Mouse (Mus musculus) NIH3T3 (cell line): ENCODE results near the gene Hmcn1.

ENCODE experiments used
- DNase-seq: peaks from one replicate; pipeline ENCODE4 v3.0.0-alpha.2; 2012; ENCODE audit warnings: low read depth

The Hmcn1 gene

GRCm38 (mm10) chr1:150993162-150994064, at the start of gene Hmcn1:
Gene Hmcn1 (minus strand): TSS chr1:150993435.
- DNase-seq = peak; percentile 20

- no peak for DNase-seq
Observed at GRCm38 (mm10) chr1:151040945-151041649, 47.9 kb upstream of the Hmcn1 start.

- no peak for DNase-seq
Observed at GRCm38 (mm10) chr1:151040290-151040689, 47.1 kb upstream of the Hmcn1 start.

- DNase-seq = no peak
Observed at GRCm38 (mm10) chr1:151039189-151039588, 46.0 kb upstream of the Hmcn1 start.

DNA sequence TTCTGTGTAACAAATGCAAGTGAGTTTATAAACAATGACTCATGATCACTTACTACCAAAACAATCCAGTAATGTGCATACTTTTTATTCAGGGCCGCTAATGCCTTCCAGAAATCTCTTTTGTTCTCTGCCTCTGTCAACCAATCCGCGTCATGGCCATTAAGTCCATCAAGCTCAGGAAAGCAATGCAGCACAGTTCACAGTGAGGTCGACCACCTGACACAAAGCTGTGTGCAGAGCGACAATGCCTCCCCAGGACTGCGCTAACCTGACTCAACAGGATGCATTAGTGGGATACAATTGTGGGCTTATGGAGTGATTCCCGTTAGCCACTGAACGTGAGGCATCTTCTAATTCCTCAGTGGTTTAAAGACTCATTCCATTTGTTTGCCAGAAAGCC, 45.3 kb upstream of the Hmcn1 start:
- no peak for DNase-seq

DNA sequence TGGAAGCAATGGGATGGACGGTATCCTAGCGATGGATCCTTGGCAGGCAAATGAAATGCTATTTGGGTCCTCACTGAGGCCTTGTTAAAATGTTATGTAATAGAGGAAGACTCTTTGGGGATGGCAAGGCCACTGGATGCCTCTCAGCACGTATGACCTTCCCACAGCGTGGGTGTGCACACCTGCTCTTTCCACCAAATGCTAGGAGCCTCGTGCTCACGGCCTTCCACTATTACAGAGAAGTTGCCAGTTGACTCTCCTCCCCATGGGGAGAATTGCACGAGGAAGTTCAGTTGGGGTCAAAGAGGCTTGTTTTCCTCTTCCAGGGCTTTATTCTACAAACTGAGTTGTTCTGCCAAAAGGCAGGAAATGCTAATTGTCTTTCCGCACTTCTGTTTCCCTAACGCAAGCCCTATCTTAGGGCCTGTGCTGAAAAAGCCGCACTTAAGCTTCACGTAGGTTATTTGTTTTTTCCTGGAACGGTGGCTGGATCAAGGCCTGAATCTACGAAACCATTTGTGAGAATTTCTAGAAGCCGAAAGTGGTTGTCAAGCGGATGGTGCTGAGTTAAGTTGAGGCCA, 43.3 kb upstream of the Hmcn1 start:
- no peak for DNase-seq

DNA sequence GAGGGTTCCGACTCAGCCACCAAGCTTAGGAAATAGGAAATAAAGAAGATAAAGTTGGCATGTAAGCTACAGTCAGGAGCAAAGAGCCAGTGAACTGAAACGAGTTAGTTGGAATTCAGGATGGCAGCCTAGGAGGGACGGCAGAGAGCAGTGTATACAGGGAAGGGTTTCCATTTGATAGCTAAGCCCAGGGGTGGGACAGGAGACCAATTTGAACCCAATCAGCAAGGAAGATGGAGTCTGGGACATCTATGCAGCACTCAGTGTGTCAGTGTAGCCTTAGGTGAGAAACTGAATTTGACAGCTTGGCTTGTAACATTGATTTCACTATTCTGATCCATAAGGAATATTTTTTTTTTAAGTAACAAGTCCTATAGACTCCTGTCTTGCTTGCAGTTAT, 42.5 kb upstream of the Hmcn1 start:
- DNase-seq = no peak

GRCm38 (mm10) chr1:151034993-151035592, 41.9 kb upstream of the Hmcn1 start:
- peak; percentile 72 for DNase-seq

DNA sequence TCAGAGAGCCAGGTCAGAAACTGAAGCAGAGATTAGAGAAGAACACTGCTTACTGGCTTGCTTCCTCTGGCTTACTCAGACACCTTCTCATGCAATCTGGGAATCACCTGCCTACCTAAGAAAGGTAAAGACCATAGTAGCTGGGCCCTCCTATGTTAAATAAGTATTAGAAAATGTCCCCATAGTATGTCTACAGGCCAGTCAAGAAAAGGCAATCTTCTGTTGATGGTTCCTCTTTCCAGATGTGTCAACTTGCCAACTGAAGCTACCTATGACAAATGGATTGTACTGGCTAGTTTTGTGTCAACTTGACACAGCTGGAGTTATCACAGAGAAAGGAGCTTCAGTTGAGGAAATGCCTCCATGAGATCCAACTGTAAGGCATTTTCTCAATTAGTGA, 40.1 kb upstream of the Hmcn1 start:
- DNase-seq = no peak

DNA sequence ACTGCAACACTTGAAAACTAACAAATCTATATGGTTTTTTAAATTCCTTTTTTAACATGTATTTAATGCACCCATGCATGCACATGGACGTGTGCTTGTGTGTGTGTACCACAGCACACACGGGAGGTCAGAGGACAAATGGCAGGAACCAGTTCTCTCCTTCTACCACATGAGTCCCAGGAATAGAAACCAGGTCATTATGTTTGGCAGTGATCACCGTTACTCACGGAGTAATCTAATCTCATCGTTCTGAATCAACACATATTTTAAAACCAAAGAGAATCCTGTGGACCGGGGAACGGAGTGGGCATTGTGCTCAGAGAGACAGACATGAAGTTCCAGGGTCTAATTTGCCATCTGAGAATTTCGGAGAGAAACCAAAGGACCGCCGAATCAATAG, 38.3 kb upstream of the Hmcn1 start:
- DNase-seq = no peak

DNA sequence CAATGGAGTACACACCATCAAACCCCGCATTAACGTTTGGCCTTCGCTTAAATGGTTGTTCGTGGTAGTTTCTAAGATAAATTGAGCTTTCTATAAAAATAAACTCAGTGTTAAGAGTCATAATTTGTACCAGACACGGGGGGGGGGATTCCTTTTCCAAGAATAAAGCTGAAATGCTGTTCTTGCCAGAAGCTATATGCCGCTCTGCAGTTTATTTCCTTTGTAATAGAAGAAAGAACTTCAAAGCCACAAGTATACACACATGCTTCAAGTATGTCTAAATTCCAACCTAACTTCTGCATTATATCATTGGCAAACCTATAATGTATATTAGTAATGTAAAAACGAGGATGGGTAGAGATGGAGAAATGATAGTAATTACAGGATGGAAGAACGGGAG, 37.9 kb upstream of the Hmcn1 start:
- DNase-seq = no peak

- no peak for DNase-seq
Observed at GRCm38 (mm10) chr1:151025049-151025773, 32.0 kb upstream of the Hmcn1 start.

DNA sequence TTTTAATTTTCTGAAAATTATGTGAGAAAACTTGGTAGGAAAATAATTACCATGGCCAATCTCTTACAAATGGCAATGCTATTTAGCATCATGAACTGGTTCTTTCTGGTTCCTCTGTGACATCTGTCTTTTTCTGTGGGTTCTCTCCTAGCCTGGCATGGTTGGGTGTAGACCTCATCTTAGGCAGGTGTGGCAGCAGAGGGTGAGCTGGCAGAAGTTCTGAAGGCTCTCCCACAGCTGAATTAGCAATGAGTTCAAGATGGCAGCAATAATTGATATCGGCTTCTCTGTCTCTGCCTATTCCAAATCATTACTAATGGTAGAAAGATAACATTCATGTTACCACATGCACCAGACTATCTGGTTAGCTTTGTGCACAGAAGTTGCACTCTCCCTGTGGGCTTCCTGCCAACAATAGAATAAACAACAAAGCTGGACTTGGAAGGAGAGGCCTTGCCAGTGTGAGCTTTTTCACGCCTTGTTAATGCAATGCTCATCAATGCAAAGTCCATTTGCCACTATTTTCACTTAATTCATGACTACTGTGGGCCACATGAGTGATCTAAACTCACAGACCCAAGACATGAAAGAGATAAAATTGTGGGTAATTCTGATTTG, 26.1 kb upstream of the Hmcn1 start:
- DNase-seq = no peak

- DNase-seq = peak; percentile 46
Observed at GRCm38 (mm10) chr1:151011056-151011455, 17.8 kb upstream of the Hmcn1 start.

- peak; percentile 45 for DNase-seq
Observed at GRCm38 (mm10) chr1:151009115-151009797, 16.0 kb upstream of the Hmcn1 start.

GRCm38 (mm10) chr1:151007747-151008146, 14.5 kb upstream of the Hmcn1 start:
- peak; percentile 13 for DNase-seq

- DNase-seq = no peak
Observed at GRCm38 (mm10) chr1:151004007-151004406, 10.8 kb upstream of the Hmcn1 start.

DNA sequence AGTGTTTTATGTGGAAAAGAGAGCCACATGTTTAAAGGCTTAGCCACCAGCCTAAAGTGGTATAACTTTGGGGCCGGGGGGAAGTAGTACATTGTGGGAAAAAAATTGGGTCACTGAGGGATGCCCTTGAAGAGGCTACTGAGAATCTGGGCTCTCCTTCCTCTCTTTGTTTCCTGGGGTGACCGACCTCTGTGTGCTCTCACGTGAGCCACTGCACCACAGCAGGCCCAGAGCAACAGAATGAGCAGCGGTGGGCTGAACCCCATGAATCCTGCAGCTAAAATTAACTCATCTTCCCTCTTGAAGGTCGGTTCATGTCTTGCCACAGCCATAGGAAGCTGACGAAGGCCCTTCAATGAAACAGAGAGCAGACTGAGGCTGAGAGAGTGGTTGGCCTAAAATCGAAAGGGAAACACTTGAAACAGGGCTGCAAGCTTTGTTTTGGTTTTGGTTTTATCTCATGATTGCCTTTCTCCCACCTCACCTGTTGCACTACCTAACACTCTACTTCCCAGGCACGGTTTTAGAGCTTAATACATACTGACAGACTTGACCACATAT, 8.7 kb upstream of the Hmcn1 start:
- DNase-seq = no peak

DNA sequence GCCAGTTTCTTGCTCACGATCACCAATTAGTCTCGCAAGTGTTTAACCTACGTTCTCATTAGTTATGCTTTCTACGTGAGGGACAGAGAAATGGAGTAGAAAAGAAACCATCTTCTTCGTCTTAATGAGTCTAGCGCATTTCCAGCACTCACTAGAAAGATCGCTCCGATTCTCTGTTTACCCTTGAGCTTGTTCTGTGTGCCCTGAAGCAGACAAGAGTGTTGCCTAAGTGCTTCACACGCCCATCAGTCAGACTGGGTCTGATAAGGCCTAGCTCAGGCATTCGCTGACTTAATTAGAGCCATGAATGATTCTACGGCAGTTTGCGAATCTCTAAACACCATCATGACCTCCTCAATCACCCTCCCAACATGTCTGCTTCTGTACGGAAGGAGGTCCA, 7.5 kb upstream of the Hmcn1 start:
- no peak for DNase-seq

DNA sequence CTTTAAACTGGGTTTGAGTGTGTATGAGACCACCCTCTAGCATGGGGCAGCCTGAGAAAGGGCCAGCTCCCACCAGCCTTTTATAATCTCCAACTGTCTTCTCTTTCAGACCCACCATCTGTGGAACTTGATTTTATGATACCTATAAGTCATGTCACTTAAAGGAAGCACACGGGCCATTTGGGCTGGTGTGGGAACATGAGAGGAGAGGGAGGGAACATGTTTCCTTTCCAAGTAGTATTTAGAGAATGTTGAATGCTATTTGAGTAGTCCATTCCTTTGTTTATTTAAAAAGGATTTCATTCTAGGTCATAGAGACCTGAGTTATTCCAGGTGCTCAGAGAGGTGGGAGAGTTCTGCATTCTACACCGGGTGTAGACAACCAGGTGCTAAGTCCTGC, 1.4 kb upstream of the Hmcn1 start:
- DNase-seq = no peak
